Mouse (Mus musculus) testis, adult 2 months (tissue): ENCODE data around the gene Gak.

Experiments used
- CTCF ChIP-seq: fragments of 200-500 bp; IDR thresholded peaks from 2 replicates; pipeline ENCODE4 v1.5.1; 2012; ENCODE audit warnings: low read depth, mild to moderate bottlenecking, inconsistent platforms, low read length, moderate library complexity; ENCODE audit not compliant: control insufficient read depth, insufficient read depth, insufficient replicate concordance
- POLR2A ChIP-seq: fragments of 200-500 bp; IDR thresholded peaks from 2 replicates; pipeline ENCODE4 v1.6.1; 2012; ENCODE audit warnings: low read depth, mild to moderate bottlenecking, inconsistent platforms, low read length, moderate library complexity; ENCODE audit not compliant: control insufficient read depth

- TF ChIP-seq CTCF (no peak), POLR2A (no peak)
Measured at GRCm38 (mm10) chr5:108562483-108562882, 67.1 kb downstream of the Gak start.
